Mouse (Mus musculus) left cerebral cortex, adult 2 months (tissue): ENCODE results near the gene Tbc1d14. TPM values are rescaled to one million over a fixed set of nuclear protein-coding genes. Genes with fewer than 3 reads are reported as not detected.

Experiments
- DNase-seq, 2 experiments: peaks; one replicate each; pipeline ENCODE4 v3.0.0; 2021 to 2022; ENCODE audit warnings: low spot score in 2 of 2, mixed read lengths in 1 of 2; ENCODE audit errors: extremely low spot score in 1 of 2
- H3K27ac ChIP-seq: fragments of 200-600 bp; 2 replicates; pipeline ENCODE4 v1.8.1; 2022
- H3K4me3 ChIP-seq: fragments of 200-600 bp; 2 replicates; pipeline ENCODE4 v1.8.1; 2022
- CTCF ChIP-seq: fragments of 200-600 bp; IDR thresholded peaks from 2 replicates; pipeline ENCODE4 v1.8.1; 2022; ENCODE audit warnings: antibody characterized with exemption, mild to moderate bottlenecking, moderate library complexity
- intact Hi-C: fragments of 180-260 bp; cut with DNase I; formaldehyde crosslinking; loops from one replicate; pipeline ENCODE4 v1.15.1; 2025
- total RNA-seq, 2 experiments: library from RNA; stranded (reverse); gene quantifications; 2 replicates each; pipeline ENCODE4 v1.2.3; 2021

Gene Tbc1d14
- total RNA-seq, 2 experiments from 2014 or later = 82.0 to 82.4 TPM

DNA sequence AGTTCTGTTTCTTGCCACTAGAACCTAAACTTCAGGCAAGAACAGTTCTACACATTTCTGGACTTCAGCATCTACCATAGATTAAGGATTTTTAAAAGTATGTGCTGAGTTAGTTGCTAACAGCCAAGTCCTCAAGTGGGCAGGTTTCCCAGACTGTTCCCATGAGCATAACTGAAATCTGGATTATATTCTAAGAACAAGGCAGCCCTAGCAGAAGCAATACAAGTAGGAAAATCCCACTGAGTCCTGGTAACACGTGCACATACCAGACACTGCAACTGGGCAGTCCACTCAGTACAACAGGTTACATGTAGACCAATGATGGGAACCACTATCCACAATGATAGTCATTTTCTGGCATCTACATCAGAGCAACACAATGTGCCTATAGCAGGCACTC lies 17.3 kb downstream of the Tbc1d14 start:
- no peak for DNase-seq
- peak; percentile 5 for TF ChIP-seq CTCF
- intact Hi-C loops = no loop called here
- no peak overlapping the region for H3K4me3 ChIP-seq
- H3K27ac ChIP-seq = peak overlapping the region; percentile 55

DNA sequence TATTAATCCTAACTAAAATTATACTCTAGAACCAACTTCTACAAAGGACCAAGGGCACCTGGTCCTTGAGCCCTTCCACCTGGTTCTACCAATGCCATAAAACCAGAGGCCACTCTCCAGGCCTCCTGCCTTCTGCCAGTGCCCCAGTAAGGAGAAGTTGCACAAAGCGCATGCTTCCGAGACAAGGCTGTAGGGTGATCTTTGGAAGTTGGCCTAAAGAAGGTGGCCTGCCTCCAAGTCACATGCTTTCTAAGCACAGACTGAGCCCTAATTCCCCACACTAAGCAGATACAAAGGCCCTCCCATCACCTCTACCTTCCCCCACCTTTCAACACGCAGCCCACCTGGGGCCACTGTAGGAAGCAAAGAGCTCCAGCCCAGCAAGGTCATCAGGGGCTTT lies 17.8 kb downstream of the Tbc1d14 start:
- Histone ChIP-seq H3K4me3 (no peak overlapping the region), H3K27ac (peak overlapping the region; percentile 60; the same call in 1 of the 2 replicates)
- DNase-seq = no peak
- TF ChIP-seq CTCF = no peak
- intact Hi-C loops = no loop called here

DNA sequence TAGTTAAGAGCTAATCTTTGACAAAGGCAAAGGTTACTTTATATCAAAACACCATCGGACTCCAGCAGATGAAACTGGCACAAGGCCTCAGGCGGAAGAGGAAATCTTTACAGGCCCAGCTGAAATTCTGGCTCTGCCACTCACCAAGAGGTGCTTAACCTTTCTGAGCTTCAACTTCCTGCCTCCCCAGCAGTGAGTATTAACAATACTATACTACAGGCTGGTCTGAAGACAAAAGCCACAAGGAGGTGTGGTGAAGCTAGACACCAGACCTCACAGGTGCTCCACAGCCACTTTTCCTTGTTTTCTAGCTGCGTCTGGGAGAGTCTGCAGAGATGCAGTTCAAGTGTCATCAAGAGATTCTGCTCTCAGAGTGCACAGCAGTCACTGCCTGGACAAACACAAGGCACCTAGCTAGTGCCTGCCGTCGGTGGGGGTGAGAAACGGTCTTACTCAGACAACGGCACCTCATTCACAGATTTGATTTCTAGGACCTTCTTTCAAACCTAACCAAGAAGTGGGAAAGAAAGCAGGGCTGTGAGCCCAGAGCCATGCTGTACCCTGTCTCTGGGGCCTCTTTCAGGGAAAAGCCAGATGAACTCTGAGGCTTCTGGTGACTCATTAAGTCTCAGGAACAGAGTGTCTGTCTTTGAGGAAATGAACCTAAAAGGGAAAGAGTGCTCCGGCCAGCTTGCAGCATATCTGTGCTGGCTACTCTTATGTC lies 18.8 kb downstream of the Tbc1d14 start:
- peak overlapping the region; percentile 60 for H3K27ac ChIP-seq

DNA sequence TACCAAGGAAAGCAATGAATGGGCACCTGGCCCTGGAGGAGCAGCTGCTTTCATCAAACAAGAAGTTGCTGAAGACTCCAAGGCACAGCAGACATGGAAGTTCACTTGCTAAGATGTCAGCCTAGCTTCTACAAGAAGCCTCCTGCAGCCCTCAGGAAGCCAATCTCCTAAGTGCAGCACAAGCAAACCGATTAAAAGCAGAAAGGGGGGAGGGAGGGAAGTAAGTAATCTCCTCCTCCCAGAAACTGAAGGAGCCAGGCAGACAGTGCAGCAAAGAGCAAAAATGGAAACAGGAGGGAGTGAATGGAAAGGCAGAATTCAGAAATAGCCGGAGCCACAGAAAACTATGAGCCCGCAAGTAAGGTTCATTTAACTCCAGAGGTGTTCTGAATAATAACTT lies 19.7 kb downstream of the Tbc1d14 start:
- H3K27ac ChIP-seq = peak overlapping the region; percentile 60
- no peak for TF ChIP-seq CTCF
- intact Hi-C loops = no loop called here
- no peak overlapping the region for H3K4me3 ChIP-seq
- DNase-seq = no peak

More for the DNA sequence above, 18.8 kb downstream of the Tbc1d14 start:
- intact Hi-C loops = no loop called here
- no peak for DNase-seq
- no peak overlapping the region for H3K4me3 ChIP-seq
- TF ChIP-seq CTCF = no peak

DNA sequence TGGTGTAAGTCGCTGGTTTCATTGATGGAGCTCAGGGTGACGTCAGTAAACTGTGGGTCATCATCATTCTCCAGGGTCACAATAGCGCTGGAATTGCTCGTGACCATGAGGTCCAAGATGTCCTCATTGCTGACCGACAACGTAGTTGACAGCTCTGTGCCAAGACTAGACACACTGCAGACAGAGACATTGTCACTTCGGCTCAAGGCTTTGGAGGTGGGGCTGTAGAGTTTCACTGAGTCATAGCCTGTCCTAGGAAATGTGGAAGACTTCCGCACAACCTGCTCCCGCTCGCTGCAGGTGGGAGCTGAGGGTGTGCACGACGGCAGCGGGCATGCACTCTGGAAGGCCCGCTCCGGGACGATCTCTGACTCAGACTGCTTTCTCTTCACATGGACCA lies 21.7 kb downstream of the Tbc1d14 start:
- DNase-seq = no peak
- no peak overlapping the region for H3K4me3 ChIP-seq
- intact Hi-C loops = no loop called here
- no peak overlapping the region for H3K27ac ChIP-seq
- TF ChIP-seq CTCF = no peak

DNA sequence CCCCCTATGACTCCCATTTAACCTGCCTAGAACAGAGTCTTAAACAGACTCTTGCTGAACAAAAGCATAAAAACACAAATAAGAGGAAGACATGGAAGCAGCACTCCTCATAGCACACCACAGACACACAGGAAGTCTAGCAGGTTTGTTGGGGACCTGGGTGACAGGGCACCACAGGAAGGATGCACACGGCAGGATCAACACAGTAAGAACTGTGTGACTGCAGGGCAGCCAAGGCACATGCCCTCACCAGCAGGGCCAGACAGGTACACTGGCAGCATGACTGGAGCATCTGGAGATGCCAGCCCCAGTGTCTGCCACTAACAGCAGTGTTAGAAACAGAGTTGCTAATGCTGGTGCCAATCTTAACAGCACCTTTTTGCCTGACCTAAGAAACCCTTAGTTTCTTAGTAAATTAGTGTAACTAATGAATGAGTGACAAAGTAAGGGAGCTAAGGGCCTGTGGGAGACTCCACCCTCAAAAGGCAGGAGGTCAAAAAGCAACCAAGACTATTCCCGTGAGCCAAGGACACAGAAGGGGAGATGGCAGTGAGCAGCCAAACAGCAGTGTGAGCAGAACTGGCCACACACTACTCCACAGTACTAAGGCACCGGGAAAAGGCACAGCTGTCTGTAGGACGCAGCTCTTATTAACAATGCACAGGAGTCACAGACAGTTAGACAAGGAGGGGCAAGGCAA lies 22.4 kb downstream of the Tbc1d14 start:
- H3K27ac ChIP-seq = no peak overlapping the region
- intact Hi-C loops = no loop called here
- no peak for DNase-seq
- H3K4me3 ChIP-seq = no peak overlapping the region
- no peak for TF ChIP-seq CTCF

DNA sequence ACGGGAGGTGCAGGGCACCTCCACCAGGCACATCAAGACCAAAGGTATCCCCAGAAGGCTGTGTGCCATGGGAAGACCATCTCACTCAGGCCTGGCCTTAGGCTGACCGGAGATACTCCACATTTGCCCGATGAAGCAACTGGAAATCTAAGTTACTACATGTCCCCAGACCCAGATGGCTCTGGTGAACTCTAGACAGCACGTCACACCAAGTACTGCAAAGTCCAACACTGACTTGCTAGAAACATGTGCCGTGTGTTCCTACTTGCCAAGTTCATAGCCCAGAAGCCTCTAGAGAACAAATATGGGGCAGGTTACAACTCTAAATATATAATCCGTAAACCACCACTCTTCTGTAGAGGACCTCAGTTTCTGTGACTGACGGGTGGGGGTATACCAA lies 23.0 kb downstream of the Tbc1d14 start:
- H3K27ac ChIP-seq = no peak overlapping the region
- H3K4me3 ChIP-seq = no peak overlapping the region
- intact Hi-C loops = no loop called here
- no peak for DNase-seq
- TF ChIP-seq CTCF = no peak

DNA sequence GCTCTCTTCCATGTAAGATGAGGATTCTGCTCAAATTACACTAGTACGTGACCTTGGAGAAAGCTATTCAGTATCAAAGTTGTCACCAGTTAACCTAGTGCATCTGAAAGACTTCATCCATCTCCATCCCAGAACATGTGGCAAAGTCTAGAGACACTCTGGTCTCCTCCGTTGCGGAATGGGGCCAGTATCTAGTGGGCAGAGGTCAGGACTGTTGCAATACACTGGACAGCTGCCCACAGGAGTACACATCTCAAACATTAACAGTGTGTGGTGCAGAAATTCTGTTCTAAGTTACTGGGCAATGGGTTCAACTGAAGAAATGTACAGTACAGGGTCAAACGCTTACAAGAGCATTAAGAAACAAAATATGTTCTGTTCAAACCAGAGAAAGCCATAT lies 25.0 kb downstream of the Tbc1d14 start:
- H3K27ac ChIP-seq = no peak overlapping the region
- intact Hi-C loops = no loop called here
- TF ChIP-seq CTCF = no peak
- no peak for DNase-seq
- no peak overlapping the region for H3K4me3 ChIP-seq

DNA sequence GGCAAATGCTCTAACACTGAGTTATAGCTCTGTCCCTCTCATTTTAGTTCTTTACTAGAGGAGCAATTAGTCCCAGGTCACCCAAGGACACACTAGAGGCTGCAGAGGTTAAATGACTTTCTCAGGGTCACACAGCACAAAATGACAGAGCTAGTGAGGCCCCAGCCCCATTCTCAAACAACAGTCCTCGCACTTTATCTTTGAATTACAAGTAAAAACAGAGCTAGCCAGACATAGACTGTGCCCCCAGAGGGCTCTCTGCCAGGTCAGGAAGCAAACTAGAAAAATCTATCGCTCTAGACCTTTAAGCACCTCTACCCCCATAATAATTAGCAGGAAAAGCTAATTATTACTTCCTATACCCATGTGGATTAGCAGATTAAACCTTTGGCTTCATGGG lies 25.4 kb downstream of the Tbc1d14 start:
- Histone ChIP-seq H3K27ac (no peak overlapping the region), H3K4me3 (no peak overlapping the region)
- no peak for TF ChIP-seq CTCF
- DNase-seq = no peak
- intact Hi-C loops = no loop called here

DNA sequence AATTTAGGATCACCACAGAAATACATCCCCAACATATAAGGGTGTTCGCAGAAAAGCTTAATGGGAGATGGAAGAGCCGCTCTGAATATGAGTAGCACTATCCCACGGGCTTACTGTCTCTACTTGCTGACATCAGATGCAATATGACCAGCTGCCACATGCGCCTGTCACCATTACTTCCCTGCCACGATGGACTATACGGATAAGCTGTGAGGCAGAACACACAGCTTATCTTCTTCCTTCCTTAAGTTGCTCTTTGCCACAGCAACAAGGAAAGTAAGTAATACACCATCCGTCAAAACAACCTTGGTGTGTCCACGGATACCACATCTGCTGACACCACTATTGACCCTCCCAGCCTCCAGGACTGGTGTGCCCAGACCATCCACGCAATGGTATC lies 28.5 kb downstream of the Tbc1d14 start:
- no peak for TF ChIP-seq CTCF
- intact Hi-C loops = no loop called here
- no peak overlapping the region for H3K4me3 ChIP-seq
- 0 out of 2 replicates have a peak overlapping the region, but pooled peaks have one; percentile 44 for H3K27ac ChIP-seq
- DNase-seq = no peak

DNA sequence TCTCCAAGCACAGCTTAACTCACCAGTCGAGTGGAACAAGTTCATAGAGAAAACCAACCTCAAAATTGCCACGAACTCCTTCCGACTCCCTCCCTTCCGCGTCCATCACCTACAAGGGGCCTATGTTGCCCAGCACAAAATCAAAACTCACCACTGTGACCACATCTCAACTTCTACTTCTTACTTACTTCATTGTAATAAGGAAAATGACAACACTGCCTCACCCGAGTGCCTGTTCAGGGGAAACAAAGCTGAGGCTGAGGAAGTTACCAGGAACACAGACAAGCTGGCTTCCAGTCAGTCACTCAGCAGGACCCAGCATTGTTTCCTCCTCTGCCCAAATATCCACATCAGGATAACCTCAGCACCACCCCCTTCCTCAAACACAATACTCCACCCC lies 29.3 kb downstream of the Tbc1d14 start:
- Histone ChIP-seq H3K4me3 (no peak overlapping the region), H3K27ac (no peak overlapping the region)
- intact Hi-C loops = no loop called here
- no peak for TF ChIP-seq CTCF
- no peak for DNase-seq

DNA sequence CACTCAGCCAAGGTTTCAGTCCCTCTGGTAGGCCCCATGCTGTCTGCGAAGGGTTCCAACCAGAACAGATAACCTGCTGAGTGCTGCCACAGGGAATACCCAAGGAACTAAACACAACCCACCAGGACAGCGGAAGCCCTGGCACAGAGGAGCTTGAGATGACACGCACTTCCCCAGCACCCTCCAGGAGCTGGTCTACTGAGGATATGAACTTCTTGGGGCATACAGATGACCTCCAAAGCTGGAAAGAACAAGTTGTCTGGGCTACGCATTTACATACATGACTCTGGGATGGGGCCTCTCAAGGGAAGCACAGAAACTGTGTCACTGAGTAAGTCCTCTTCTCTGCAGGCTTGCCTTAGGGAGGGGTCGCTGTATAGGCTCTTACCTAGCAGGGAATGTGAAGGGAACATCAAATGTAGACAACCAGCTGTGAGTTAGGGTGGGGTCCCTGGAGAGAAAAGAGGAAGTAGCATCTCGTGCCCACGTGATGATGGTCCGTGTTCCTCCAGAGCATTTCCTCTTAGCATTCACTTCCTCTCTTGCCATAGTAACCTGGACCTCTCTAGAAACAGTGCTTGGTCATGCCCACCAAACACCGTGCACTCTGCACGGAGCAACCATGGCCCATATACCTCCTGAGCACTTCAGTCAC lies 30.2 kb downstream of the Tbc1d14 start:
- DNase-seq = no peak
- peak overlapping the region; percentile 8 for H3K27ac ChIP-seq
- no peak for TF ChIP-seq CTCF
- intact Hi-C loops = no loop called here
- H3K4me3 ChIP-seq = no peak overlapping the region
